Mouse (Mus musculus): ENCODE results near the gene Grb2. TPM values are rescaled to one million over a fixed set of nuclear protein-coding genes. Genes with fewer than 3 reads are reported as not detected.

Grb2 gene
- total RNA-seq, 2 experiments from 2014 or later: 99.1 to 104 TPM

DNA sequence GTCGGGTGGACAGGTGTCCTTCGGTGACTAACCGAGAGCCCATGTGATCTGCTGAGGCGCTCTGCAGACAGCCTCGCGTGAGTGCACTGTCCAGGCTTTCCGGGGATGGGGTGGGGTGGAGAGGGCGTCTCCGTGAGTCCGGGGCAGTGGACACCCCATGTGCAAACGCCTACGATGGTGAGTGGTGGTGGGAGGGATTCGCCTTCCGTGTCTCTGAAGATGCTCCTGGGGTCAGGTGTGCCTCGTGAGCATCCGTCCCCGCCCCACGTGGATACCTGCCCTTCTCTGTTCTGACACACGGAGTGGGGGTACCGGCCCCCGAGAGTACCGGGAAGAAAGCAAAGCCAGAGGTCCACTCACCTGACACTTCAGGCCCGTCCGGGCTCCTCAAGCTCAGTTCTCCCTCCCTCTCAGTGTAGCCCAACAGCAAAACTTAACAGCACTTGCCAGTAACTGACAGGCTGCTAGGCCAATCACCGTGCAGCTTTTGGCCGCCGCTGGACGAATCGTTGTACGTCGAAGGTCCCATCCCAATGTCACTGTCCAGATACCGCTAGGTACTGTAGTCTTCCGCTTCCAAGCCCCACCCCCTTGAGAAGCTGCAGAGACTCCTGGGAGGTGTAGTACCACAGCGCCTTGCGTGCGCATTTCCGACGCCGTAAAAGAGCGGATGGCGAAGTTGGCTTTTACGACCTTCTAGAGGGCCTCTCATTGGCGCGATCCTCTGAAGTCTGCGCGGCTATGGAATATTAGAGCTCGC is 80.5 kb downstream of the Grb2 start, which contains the start of gene Slc25a19:
Slc25a19 (minus strand) TSS at position 591 of the 760 bp plus-strand sequence.
- DNase-seq: peak; percentile 99

DNA sequence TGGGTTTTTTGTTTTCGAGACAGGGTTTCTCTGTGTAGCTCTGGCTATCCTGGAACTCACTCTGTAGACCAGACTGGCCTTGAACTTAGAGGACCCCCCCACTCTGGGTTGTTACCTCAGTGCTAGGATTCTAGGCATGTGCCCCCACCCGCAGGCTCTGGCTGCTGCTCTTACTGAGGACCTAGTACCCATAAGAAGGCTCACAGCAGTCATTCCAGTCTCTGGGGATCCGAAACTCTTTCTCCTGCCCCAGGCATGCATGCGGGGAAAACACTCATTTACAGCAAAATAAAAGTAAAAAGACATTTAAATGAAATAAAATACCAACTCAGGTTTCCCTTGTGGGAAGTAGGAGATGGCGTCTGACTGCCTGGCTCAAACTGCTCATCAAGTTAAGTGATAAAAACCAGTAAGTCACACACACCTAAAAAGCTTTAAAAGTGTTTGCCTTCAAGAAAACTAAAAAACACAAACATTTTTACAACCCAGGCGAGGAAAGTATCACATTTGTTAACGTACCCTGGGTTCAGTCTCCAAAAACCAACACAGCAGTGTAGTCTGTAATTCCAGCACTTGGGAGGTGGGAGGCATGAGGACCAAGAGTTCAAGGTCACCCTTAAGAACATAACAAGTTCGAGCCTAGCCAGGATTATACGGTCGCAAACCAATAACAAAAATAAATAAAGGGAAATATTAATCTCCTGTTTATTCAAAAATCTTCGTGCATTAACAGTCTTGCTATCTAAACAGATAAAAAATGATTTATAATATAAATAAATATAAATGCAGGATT is 81.4 kb downstream of the Grb2 start:
- no peak for DNase-seq

DNA sequence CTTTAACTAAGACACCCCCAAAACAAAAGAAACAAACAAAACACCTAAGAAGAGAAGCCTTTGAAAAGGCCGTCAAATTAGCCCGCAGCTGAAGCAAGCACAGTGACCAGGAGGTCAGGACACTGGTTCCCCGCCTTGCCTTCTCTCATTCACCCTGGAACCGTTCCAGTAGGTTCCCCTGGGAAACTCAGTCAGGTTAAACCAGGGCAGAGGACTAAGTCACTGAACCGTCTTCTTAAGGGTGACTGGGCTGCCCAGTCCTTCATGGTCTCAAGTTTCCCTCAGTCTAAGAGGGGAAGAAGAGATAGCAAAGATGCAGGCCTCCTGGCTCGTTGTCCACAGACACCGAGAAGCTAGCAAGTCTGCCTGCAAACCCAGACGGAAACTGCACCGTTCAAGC is 82.5 kb downstream of the Grb2 start:
- peak; percentile 81 for DNase-seq

DNA sequence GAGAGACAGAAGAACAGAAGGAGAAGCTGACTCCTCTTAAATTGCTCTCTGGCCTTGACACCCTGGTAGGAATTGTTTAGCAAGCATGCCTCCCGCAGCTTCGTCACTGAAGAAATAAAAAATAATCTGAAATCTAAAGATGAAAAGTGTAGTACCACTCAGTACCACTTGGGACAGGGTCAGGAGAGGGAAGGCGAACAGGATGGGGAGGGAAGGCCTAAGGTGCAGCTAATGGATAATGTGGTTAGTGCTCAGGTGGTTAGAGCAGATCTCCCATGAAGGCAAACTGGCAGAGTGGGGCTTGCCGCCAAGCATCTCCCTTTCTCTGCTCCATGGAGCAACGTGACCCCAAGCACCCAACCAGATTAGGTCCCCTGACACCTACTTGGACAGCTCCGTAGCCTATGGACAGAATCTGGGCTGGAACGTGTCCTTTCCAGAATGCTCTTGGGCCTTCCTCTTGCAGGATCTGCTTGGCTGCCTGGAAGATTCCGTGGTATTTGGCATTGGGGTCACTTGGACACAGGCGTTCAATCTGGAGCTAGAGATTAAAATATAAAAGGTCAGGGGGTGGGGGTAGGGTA is 84.8 kb downstream of the Grb2 start:
- peak; percentile 66 for DNase-seq

DNA sequence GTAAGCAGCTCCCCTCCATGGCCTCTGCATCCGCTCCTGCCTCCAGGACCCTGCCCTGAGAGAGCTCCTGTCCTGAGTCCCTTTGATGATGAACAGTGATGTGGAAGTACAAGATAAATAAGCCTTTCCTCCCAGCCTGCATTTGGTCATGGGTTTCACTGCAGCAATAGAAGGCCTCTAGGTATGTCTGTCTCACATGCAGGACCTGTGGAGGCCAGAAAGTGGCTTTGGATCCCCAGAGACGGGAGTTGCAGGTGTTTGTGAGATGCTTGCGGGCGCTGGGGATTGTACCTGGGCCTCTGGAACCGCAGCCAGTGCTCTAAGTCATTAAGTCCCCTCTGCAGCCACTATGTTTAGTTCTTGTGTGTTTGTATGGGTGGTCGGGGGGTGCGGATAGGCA is 88.4 kb downstream of the Grb2 start:
- DNase-seq: no peak

DNA sequence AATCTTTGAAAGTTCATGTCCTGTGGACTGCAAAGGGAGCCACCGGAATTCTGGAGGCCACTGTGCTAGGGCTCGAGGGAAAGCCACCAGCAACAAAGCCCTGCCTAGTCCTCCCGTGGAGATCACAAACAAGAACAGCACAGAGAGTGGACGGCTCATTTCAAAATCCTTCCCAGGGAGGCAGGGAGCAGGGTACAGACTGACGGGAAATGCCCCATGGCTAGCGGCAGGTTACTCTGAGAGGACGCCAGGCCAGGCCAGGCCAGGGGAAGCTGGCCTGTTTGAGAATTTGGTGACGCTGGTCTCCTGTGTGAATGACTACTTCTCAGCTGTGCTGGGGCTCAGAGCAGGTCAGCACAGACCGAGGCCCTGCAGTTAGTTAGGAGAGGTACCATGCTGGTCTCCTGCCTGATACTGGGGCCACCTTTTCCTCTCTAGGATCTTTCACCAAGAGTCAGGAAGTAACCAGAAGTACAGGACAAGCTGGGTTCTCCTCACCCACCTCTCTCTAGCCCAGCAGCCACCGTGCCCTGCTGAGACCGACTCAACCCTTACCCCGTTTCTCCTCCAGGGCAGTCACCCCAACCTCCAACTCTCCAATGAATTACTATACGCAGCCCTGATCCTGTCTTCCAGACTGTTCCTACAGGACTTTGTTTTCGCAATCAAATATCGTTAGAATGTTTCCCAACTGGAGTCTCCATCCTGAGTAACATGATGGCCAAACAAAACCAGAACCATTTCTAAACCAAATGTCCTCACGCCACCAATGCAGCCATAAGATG is 89.5 kb downstream of the Grb2 start:
- DNase-seq: no peak

DNA sequence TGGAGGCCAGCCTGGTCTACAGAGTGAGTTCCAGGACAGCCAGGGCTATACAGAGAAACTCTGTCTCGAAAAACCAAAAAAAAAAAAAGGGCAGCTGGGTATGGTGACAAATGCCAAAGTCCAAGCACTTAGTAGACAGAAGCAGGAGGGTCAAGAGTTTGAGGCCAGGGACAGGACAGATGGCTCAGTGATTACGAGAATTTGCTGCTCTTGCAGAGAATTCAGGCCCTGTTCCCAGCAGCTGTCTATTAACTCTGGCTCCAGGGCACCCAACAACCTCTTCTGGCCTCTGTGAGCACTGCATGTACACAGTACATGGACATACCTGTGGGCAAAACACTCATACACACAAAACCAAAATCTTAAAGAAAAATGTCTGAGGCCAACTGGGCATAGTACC is 90.4 kb downstream of the Grb2 start:
- DNase-seq: no peak

DNA sequence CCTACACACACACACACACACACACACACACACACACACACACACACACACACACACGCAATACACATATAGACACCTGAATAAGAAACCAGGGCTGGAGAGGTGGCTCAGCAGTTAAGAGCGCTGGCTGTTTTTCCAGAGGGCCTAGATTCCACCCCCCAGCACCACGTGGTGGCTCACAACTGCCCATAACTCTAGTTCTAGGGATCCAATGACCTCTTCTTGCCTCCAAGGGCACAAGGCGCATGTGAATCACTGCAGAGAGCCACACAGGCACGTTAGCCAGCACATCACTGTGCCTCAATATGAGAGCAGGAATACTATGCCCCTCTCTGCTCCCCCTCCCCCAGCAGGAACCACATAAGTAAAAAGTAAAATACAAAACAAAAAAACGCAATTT is 91.5 kb downstream of the Grb2 start:
- peak; percentile 73 for DNase-seq

DNA sequence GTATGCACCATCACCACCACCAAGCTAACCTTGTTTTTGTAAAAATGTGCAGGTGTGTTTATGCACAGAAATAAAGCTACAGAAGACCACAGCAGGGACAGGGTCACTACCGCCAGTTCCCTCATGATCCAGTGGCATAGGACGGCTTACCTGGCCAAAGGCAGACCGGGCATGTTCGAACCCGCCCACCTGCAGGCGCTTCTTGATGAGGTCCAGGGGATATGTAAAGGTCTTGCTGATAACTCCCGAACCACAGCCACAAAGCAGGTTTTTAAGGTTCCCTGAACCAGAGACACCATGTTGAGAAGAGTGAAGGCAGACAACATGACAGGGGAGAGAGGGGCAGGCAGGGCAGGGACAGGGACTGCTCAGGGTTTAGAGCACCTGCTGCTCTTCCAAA is 92.0 kb downstream of the Grb2 start:
- no peak for DNase-seq

DNA sequence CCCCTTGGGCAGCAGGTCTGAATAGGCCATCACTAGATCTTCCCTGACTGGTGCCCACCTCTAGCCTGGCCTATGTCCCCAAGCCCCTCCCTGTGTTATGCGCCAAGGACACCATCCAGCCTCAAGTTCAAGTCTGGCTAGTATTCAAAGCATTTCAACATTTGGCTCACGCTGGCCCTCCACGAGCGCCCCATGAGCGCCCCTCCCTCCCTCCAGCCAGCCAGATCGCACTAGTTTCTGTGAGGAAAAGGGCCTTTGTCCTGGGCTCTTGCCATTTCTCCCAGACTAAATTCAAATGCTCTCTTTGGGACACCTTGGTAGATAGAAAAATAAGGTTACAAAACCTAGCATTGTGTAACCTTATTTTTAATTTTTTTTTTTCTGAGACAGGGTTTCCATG is 92.5 kb downstream of the Grb2 start:
- DNase-seq: peak; percentile 77

DNA sequence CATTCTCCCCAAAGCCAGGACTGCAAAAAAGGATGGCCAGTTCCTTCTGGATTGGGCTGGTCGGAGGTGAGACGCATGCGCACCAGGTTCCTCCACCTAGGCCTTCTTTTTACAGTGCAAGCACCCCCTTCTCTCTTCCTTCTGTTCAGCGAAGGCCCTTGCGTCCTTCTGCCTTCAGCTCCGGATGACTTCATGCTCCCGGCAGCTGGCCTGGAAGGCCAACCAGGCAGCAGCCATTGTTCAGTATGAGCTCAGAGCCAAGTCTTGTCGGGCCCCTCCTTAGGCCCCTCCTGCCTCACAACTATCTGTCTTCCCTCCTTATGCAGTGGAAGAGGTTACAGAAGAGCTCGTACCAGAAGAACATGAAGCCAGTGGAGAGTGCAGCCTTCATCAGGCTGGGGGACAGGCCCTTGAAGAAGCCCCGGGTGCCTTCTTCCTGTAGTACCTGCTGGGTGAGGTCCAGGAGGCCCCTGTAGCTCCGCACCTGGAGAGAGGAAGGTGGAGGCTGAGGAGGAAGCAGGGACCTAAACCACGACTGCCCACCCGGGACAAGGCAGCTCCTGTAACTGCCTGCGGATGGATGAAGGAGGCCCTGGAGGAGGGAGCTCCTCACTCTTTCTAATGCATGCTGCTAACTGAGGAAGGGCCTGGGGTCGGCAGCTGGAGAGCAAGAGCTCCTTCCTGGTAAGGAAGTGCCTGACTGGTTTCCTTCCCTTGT is 93.1 kb downstream of the Grb2 start:
- peak; percentile 71 for DNase-seq

DNA sequence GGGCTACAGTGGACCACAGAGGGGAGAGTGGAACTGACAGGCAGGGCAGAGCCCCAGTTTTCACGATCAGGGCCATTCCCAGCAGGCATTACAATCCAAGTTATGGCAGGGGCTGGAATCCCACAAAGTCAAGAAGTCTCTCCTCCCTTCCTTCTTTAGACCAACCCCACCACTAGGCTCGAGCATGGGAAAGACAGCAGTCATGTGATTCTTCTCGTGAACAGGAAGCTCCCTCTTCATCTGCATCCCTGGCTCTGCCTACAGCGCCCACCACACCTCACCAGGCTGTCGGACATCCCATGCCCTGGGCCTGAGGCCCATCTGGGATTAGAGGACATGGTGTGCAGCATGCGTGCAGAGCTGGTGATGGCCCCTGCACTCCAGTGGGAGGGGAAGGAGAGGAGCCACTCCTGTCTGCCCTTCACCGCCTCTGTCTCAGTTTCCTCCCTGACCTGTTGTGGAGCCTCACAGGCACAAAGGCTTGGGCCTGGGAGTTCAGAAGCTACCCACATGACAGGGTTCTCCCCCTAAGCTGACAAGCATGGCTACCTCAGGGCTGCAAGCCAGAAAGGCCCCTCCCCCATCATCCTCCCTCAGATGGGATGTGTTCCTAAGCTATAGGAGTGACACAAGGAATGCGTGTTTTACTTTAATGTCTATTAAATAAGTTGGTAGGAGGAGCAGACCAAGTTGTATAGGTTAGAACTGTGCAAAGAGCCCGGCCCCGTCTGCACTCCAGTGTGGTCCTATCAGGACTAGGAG is 93.9 kb downstream of the Grb2 start:
- DNase-seq: no peak

DNA sequence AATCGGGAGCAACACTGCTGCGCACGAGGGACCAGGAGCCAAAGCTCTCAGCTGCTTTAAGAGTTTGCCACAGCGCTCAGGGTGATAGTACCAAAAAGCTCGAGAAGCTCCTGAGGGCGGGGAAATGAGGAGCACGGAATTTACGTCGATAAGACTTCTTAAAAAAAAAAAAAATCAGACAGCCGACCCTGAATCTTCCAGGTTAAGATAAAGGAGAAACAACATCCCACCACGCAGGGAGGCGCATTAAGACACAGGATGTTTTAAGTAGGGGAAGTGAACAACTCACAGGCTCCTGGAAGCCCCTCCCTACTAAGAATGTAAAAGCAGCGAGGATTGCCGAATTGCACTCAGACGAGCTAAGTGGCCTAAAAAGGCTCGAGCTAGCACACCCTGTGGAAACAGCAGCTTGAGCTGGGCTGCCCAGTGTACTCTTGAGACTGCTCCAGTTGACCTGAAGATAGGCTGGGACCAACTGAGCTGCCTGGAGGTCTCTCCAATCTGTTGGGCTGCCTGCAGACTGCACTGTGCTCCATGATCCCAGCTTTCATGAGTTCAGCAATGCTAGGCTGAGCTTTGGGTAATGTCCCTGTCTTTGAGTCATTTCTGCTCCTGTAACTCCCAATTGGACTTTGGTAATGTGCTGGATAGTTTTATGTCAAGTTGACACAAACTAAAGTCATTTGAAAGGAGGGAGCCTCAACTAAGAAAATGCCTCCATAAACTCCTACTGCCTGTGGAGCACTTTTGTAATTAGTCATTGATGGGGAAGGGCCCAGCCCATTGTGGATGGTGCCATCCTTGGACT is 95.1 kb downstream of the Grb2 start:
- DNase-seq: no peak

DNA sequence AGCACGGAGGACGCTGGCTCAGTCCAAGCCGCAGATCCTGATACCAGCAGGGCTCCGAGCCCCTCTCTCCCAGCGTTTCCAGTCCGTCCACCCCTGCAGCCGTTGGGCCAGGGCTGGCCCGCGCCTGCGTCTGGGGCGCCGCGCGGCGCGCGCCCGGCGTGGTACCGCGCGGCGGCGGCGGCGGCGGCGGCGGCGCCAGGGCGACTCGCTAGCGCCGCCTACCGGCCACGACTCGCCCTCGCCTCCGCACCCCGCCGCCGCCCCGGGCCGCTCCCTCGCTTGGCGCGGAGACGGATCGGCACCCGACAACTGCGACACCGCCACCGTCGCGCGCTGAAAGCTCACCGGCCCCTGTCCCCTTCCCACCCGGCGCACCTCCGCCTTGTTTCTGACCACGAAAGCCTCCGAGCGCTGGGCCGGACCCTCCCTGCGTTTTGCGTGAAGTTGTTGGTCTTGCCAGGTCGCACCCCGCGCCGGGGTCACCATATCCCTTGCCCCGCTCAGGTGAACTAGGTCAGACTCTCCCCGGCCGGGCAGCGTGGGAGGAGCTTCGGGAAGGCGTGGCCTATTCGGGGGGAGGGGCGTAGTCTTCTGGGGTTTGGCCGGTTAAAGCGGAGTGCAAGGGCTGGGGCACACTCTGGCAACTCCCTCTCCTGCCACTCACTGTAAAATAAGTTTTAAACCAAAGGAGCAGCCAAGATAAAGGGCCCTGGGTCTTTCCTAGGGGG is 95.8 kb downstream of the Grb2 start, which contains the start of gene Mif4gd:
Mif4gd (minus strand) TSS at position 560 of the 728 bp plus-strand sequence.
- DNase-seq: peak; percentile 98

DNA sequence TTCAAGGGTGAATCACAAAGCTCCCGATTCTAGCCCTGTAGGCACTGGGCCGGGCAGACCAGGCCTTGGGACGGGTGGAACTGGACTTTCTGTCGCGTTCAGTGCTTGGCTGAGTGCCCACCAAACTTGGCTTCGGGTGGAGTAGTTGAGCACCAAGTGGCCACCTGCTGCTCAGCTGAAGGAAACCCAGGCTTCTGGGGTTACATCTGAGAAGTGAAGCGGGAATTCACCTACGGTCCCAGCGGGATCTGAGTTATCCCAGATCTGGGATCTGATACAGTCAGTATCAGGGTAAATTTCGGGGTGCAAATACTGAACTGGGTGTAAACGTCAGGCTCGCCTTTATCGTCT is 96.4 kb downstream of the Grb2 start:
- DNase-seq: peak; percentile 92

DNA sequence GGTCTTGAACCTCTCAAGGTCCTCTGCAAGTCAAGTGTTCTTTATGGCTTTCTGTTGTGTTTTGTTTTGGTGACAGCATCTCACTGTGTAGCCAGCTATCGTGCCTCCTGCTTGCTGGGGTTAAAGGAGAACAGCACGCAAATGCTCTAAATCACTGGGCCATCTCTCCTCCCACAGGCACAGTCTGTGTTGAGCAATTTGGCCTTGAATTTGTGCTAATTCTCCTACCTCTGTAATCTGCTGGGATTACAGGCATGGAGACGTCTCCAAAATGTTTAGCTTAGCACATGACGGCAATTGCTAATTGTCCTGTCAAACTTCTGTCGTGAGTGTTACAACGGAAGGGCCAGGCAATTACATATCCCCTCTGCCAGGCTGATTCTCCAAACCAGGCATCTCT is 97.2 kb downstream of the Grb2 start:
- DNase-seq: no peak

DNA sequence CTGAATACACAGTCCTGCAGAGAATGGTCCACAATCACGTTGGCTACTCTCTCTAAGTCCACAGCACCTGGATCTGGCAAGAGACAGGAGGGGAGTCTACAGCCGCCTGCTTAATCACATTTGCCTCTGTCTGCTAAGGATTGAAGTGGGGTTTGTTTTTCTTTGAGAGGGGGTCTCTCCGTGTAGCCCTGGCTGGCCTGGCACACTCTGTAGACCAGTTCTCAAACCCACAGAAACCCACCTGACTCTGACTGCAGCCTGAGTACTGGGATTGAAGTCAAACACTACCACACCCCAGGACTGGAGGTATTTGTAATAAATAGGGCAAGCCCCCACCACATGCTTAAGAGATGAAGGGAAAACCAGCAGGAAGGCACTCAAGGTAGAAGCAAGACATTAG is 98.8 kb downstream of the Grb2 start:
- DNase-seq: no peak

DNA sequence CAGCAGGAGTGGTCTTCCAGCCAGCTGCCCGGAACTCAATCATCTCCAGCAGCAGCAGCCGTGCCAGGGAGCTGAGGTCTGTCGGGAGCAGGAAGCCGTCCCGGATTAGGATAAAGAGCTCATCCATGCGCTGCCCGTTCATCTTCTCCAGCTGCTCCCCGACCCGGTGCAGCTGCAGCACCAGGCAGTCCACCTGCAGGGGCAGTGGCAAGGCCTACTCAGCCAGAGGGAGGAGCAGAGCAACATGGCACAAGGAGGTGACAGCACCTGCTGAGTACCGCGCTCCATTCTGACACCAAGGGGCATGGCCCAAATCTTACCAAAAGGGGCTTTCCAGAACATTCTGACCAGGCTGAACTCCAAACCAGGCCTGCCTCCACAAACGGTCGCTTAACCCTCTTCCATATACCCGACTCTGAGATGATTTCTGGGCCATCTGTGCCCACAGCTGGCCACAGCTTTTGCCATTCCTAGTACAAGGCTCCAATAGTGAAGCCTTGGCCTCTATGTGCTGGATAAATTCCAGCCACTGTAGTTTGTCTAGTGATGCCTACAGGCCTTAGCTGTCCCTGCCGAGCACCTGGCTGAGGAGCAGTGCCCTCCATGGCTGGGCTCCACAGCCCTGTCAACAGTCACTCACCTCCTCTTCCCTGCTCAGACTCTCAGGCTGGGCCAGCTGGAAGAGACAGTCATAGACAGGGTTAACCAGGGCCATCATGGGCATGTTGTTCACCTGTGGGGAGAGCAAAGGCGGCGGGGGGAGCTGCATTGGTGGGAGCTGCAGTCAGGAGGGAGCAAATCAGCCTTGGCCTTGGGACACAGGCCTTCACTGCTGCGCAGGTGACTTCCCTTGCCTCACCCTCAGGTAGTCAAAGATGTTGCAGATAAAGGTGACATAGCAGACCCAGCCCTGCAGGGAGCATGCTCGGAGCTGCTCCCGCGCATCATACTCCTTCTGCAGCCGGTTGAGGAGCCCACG is 99.7 kb downstream of the Grb2 start:
- no peak for DNase-seq
